Mouse (Mus musculus) intestine, embryonic 16.5 days (tissue): ENCODE measurements around the gene Brms1l. TPM values are rescaled to one million over a fixed set of nuclear protein-coding genes. Genes with fewer than 3 reads are reported as not detected.

Experiments used
- ATAC-seq: fragments of 200-750 bp; cut with Nextera tagmentation; 2 replicates; pipeline ENCODE4 v1.8.0; 2017; ENCODE audit warnings: moderate TSS enrichment, moderate library complexity
- H3K27ac ChIP-seq: fragments of 300-500 bp; sonication (generic); 2 replicates; pipeline ENCODE4 v1.5.1; 2014; ENCODE audit warnings: mild to moderate bottlenecking, low read length
- H3K27me3 ChIP-seq: fragments of 300-500 bp; sonication (generic); replicated peaks from 2 replicates; pipeline ENCODE4 v1.6.1; 2014; ENCODE audit warnings: low read length, control low read depth, mixed read lengths; ENCODE audit not compliant: control insufficient read depth, insufficient read depth
- H3K36me3 ChIP-seq: fragments of 300-500 bp; sonication (generic); 2 replicates; pipeline ENCODE4 v1.6.1; 2014; ENCODE audit warnings: low read length, control low read depth; ENCODE audit not compliant: control insufficient read depth, insufficient read depth
- H3K4me1 ChIP-seq: fragments of 300-500 bp; sonication (generic); 2 replicates; pipeline ENCODE4 v1.6.1; 2014; ENCODE audit warnings: low read length, control low read depth, mixed read lengths; ENCODE audit not compliant: control insufficient read depth, insufficient read depth
- H3K4me2 ChIP-seq: fragments of 300-500 bp; sonication (generic); 2 replicates; pipeline ENCODE4 v1.6.1; 2014; ENCODE audit warnings: low read depth, low read length, control low read depth
- H3K4me3 ChIP-seq: fragments of 300-500 bp; sonication (generic); 2 replicates; pipeline ENCODE4 v1.5.1; 2014; ENCODE audit warnings: mild to moderate bottlenecking, low read length
- H3K9ac ChIP-seq: fragments of 300-500 bp; sonication (generic); 2 replicates; pipeline ENCODE4 v1.6.1; 2014; ENCODE audit warnings: low read depth, low read length
- H3K9me3 ChIP-seq: fragments of 300-500 bp; sonication (generic); 2 replicates; pipeline ENCODE4 v1.6.1; 2016; ENCODE audit warnings: low read length, control low read depth; ENCODE audit not compliant: control insufficient read depth
- WGBS: fragments of 180-500 bp; shearing (Covaris S2); extraction: QIAGEN DNeasy Blood & Tissue Kit; methylation state at CpG from one replicate; pipeline ENCODE4 v1.1.7; 2014; 5-methylcytosine and 5-hydroxymethylcytosine counted together
- microRNA-seq: library from miRNA; unstranded; fragments of <30 nt; microRNA quantifications from one replicate; pipeline ENCODE4, GENCODE M21; 2016
- polyA plus RNA-seq: library from polyadenylated mRNA; unstranded; fragments of >200 nt; fragmentation: Nextera tagmentation; extraction: Ambion mirVana; gene quantifications from 2 replicates; pipeline ENCODE4 v1.2.1, GENCODE M21; 2015

Gene Brms1l
- polyA plus RNA-seq, 1 experiment from 2014 or later: 22.6 TPM

GRCm38 (mm10) chr12:55904801-55905200, 68.7 kb downstream of the Brms1l start:
- WGBS: 79% methylated on average over 1 of the region's 1 CpGs
- H3K27me3 ChIP-seq: no peaks in the 10 kb centered on the region
- H3K27ac ChIP-seq: no peak overlapping the region
- H3K9me3 ChIP-seq: no peaks in the 10 kb centered on the region
- no peak overlapping the region for H3K4me2 ChIP-seq
- H3K4me1 ChIP-seq: no peaks in the 10 kb centered on the region
- no peak overlapping the region for H3K9ac ChIP-seq
- H3K36me3 ChIP-seq: no peaks in the 10 kb centered on the region
- ATAC-seq: no peak
- no peak overlapping the region for H3K4me3 ChIP-seq

GRCm38 (mm10) chr12:55912138-55912537, 76.0 kb downstream of the Brms1l start:
- Histone ChIP-seq H3K27ac (no peak overlapping the region), H3K9ac (no peak overlapping the region), H3K36me3 (no peaks in the 10 kb centered on the region), H3K4me1 (no peaks in the 10 kb centered on the region), H3K27me3 (no peaks in the 10 kb centered on the region), H3K9me3 (no peaks in the 10 kb centered on the region), H3K4me2 (no peak overlapping the region), H3K4me3 (no peak overlapping the region)
- ATAC-seq: no peak
- WGBS: 48% methylated on average over 3 of the region's 3 CpGs

- ATAC-seq: no peak
- no peaks in the 10 kb centered on the region for H3K36me3 ChIP-seq
- no peaks in the 10 kb centered on the region for H3K27me3 ChIP-seq
- H3K4me1 ChIP-seq: no peaks in the 10 kb centered on the region
- WGBS: 72% methylated on average over 9 of the region's 9 CpGs
- H3K4me3 ChIP-seq: no peak overlapping the region
- H3K27ac ChIP-seq: no peak overlapping the region
- H3K4me2 ChIP-seq: no peak overlapping the region
- H3K9ac ChIP-seq: no peak overlapping the region
- H3K9me3 ChIP-seq: no peaks in the 10 kb centered on the region
These were observed 77.1 kb downstream of the Brms1l start for GRCm38 (mm10) chr12:55913201-55913600.

- ATAC-seq: no peak
- no peaks in the 10 kb centered on the region for H3K9me3 ChIP-seq
- H3K4me3 ChIP-seq: no peak overlapping the region
- no peaks in the 10 kb centered on the region for H3K4me1 ChIP-seq
- no peak overlapping the region for H3K9ac ChIP-seq
- 68% methylated on average over 8 of the region's 8 CpGs for WGBS
- H3K4me2 ChIP-seq: no peak overlapping the region
- no peak overlapping the region for H3K27ac ChIP-seq
- no peaks in the 10 kb centered on the region for H3K36me3 ChIP-seq
- H3K27me3 ChIP-seq: no peaks in the 10 kb centered on the region
These were observed 80.1 kb downstream of the Brms1l start for GRCm38 (mm10) chr12:55916250-55916649.

- H3K27me3 ChIP-seq: no peaks in the 10 kb centered on the region
- no peaks in the 10 kb centered on the region for H3K36me3 ChIP-seq
- ATAC-seq: no peak
- H3K9me3 ChIP-seq: no peaks in the 10 kb centered on the region
- no peak overlapping the region for H3K9ac ChIP-seq
- H3K27ac ChIP-seq: no peak overlapping the region
- no peaks in the 10 kb centered on the region for H3K4me1 ChIP-seq
- no peak overlapping the region for H3K4me2 ChIP-seq
- 90% methylated on average over 19 of the region's 19 CpGs for WGBS
- H3K4me3 ChIP-seq: no peak overlapping the region
These were observed 80.9 kb downstream of the Brms1l start for GRCm38 (mm10) chr12:55917020-55917419.

Small RNA genes lying within 50 kb of the gene (microRNA-seq; reads per million reads assigned to microRNA genes)
- not detected for gene Gm23394

Other genes with a start within 250 kb of the Brms1l start
- 0.06 and 0.11 TPM in 2 replicates for gene Insm2, start 236.9 kb upstream of the Brms1l start, polyA plus RNA-seq
- gene Ralgapa1, start 15.2 kb upstream of the Brms1l start, polyA plus RNA-seq: 6.6 and 7.4 TPM in 2 replicates